Comparison of ENCODE assay signal across 9 mouse cellular contexts in genomic region chr7:58842818-58843217, GRCm38 (mm10).
DNase-seq lines count a peak whose midpoint lies in the region; ATAC-seq lines count a peak whose summit lies in the region.
"Had no signal": no experiment of that assay in that cellular context is flagged by ENCODE, and none has a peak within 500 bp of the region (broad histone marks: within the 10 kb centered on the region; RNA-seq: fewer than 3 reads in every experiment).

No protein-coding gene starts in this region.

- no peak overlapping the region for H3K4me3 ChIP-seq in forebrain, embryonic 15.5 days
- no peak overlapping the region for H3K4me3 ChIP-seq in limb, embryonic 13.5 days
- H3K4me3 ChIP-seq: liver, embryonic 15.5 days had no signal

- H3K27me3 ChIP-seq in forebrain, embryonic 15.5 days = no peaks in the 10 kb centered on the region
- no peaks in the 10 kb centered on the region for H3K27me3 ChIP-seq in limb, embryonic 13.5 days
- H3K27me3 ChIP-seq: liver, embryonic 15.5 days had no signal

- DNase-seq in frontal cortex, postnatal 36 days (ENCODE audit: low spot score in 2 of 2) = peak; percentile 20 to 40
- DNase-seq in frontal cortex, postnatal 14 days (ENCODE audit: low spot score in 2 of 2) = no peak
- DNase-seq in brain, adult 2 months (ENCODE audit: low read depth, low spot score) = peak; percentile 89
- no peak for DNase-seq in adrenal gland, postnatal 25 days
- DNase-seq in c-Kit-positive CD71-positive TER-119-positive erythroid progenitor cells, embryonic 14.5 days (ENCODE audit: low spot score) = no peak
- no peak for DNase-seq in lung, postnatal 25 days (ENCODE audit: low spot score)

- H3K4me2 ChIP-seq in forebrain, embryonic 15.5 days (replicated peaks) = no peak overlapping the region
- H3K4me2 ChIP-seq in limb, embryonic 13.5 days (replicated peaks) = no peak overlapping the region; the same call in 1 of the 2 replicates
- H3K4me2 ChIP-seq: liver, embryonic 15.5 days had no signal

- peaks cover 34% of the 10 kb centered on the region for H3K4me1 ChIP-seq in forebrain, embryonic 15.5 days
- H3K4me1 ChIP-seq in limb, embryonic 13.5 days = peaks cover 25% of the 10 kb centered on the region

- H3K36me3 ChIP-seq in forebrain, embryonic 15.5 days = no peaks in the 10 kb centered on the region
- H3K36me3 ChIP-seq in limb, embryonic 13.5 days = no peaks in the 10 kb centered on the region
- H3K36me3 ChIP-seq: liver, embryonic 15.5 days had no signal

- H3K27ac ChIP-seq in forebrain, embryonic 15.5 days (replicated peaks) = peak overlapping the region; percentile 97
- peak overlapping the region; percentile 52; the same call in 1 of the 2 replicates for H3K27ac ChIP-seq in limb, embryonic 13.5 days
- H3K27ac ChIP-seq: liver, embryonic 15.5 days had no signal

- no peaks in the 10 kb centered on the region for H3K9me3 ChIP-seq in forebrain, embryonic 15.5 days
- H3K9me3 ChIP-seq in limb, embryonic 13.5 days = no peaks in the 10 kb centered on the region
- H3K9me3 ChIP-seq: liver, embryonic 15.5 days had no signal

- no peak overlapping the region for H3K9ac ChIP-seq in forebrain, embryonic 15.5 days (replicated peaks)
- no peak overlapping the region for H3K9ac ChIP-seq in limb, embryonic 13.5 days
- H3K9ac ChIP-seq: liver, embryonic 15.5 days had no signal

- peak; percentile 12; the same call in 1 of the 2 replicates for ATAC-seq in forebrain, embryonic 15.5 days (replicated peaks)
- peak; percentile 66 for ATAC-seq in limb, embryonic 13.5 days (ENCODE audit: low FRiP score, low read depth)

- 21% methylated on average over 3 of the region's 3 CpGs for WGBS in forebrain, embryonic 15.5 days
- WGBS in limb, embryonic 13.5 days = 12% methylated on average over 3 of the region's 3 CpGs

Comparison
In these comparisons a context has a peak if more than half of its experiments do, and no peak if none do; other contexts are left out.
1. DNase-seq: peak in frontal cortex, postnatal 36 days (2 of 2) and brain, adult 2 months (single experiment); none in frontal cortex, postnatal 14 days (0 of 2), adrenal gland, postnatal 25 days (single experiment), c-Kit-positive CD71-positive TER-119-positive erythroid progenitor cells, embryonic 14.5 days (single experiment) and lung, postnatal 25 days (single experiment).